Mouse (Mus musculus) cerebral cortex, adult 2 months (tissue): ENCODE data around the gene BC005624.

ENCODE experiments used
- WGBS: fragments of 180-500 bp; shearing (Covaris S2); methylation state at CpG from one replicate; pipeline ENCODE4 v1.1.7; 2018; 5-methylcytosine and 5-hydroxymethylcytosine counted together

Gene BC005624

GRCm38 (mm10) chr2:30967352-30968327 is 14.4 kb downstream of the BC005624 start, which contains the start of gene Tor1a:
Gene Tor1a, minus strand, starts transcription at chr2:30967933.
- WGBS: 2% methylated on average over 52 of the region's 59 CpGs

DNA sequence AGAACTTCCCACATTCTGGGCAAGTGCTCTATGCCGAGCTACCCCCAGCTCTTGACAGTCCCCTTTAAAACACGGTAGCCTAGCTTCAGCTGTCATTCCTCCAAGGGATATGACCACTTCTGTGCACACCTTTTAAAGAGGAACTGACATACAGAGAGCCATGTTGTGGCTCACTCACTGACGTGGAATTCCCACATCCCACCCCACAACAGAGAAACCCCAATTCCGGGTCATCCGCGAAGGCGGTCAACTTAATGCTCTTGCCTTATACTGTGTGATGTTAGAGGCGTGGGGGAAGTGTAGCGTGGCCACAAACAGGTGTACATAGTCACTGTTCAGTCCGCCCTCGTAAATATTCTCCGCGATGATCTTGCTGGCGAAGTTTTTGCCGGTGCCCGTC is 15.2 kb downstream of the BC005624 start:
- 10% methylated on average over 16 of the region's 16 CpGs for WGBS

GRCm38 (mm10) chr2:30965627-30966026 is 16.4 kb downstream of the BC005624 start:
- WGBS: 83% methylated on average over 8 of the region's 8 CpGs

DNA sequence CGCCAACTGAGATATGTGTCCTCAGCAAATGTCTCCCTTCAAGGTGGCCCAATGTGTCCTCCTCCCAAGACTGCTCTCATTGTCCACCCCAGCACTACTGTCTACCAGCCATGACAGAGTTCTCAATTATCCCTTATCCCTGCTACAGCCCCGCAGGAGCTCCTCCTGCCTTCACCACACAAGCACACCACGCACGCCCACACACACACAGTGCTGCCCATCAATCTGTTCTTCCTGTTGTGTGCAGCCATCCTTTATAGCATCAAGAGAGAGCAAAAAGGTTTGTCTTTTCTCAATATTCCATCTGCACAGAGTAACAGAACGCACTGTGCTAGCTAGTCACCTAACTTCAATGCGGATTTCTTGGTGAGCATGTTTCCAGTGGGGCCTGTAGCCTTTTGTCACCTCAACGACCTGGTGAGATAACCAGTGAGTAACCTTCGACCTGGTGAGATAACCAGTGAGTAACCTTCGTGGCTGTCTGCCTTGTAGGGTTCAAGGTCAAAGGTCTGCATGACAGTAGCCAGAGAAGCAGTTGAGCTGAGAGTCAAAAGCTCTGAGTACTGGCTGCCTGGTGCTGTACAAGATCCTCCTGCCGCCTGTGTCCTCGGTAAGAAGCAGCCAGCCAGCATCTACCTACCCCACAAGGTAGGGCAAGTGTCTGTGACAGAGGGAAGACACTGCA is 19.3 kb downstream of the BC005624 start:
- 76% methylated on average over 11 of the region's 11 CpGs for WGBS

DNA sequence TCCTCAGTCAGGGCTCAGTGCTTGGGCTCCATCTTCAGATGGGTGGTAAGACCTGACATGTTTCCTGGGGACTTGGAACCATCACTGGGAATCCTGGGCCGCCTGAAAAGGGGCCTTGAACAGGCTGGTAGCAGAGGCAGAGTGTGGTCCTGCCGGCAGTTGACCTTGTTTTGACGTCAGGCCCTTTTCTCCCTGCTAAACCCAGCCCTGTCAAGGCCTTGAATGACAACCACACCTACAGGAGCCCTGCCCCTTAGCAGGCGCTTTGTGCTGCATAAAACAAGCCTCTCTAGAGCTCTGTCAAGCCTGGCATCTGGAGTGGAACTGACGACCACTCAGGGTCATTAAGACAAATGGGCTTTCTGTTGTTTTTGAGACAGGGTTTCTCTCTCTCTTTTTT is 22.1 kb downstream of the BC005624 start:
- 42% methylated on average over 5 of the region's 5 CpGs for WGBS

- WGBS: 86% methylated on average over 14 of the region's 14 CpGs
Observed at GRCm38 (mm10) chr2:30958726-30959125, 23.3 kb downstream of the BC005624 start.

DNA sequence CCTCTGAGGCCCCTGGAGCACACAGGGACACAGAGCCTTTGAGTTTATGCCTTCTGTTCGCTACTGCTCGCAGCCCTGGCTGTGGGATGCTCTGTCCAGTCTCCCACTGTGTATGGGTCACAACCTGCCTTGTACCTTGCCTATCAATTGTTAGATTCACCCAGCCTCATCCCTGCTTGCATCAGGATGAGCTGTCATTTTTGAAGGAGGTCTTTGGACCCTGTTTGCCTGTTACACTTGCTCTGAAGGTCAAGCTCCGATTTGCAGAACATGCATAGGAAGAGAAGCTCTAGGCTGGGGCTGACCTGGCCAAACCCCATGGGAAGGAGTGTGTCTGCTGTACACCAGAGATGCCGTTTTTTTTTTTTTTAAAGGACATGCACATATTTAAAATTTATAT is 24.5 kb downstream of the BC005624 start:
- WGBS: 77% methylated on average over 4 of the region's 4 CpGs

DNA sequence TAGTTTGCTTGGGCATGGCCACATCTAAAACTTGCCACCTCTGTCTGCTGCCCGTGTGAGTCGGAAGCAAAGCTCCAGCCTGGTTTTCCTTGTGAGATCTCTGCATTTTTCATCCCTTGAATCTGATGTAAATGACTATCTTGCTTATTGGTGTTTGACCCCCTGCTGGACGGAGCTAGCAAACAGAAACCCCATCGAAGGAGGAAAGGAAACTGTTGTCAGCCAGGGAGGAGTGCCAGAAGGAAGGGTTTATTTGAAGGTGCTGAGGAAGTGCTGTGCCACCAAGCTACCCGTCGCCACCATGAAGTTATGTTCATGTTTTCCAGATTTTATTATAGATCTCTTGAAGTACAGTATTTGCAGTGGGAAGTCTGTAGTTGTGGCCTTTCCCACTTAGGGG is 27.2 kb downstream of the BC005624 start:
- WGBS: 31% methylated on average over 6 of the region's 6 CpGs

GRCm38 (mm10) chr2:30952824-30953490 is 29.0 kb downstream of the BC005624 start, which contains the start of gene Tor1b:
Gene Tor1b, plus strand, starts transcription at chr2:30952959.
- WGBS: under 1% methylated on average over 60 of the region's 60 CpGs

- WGBS: 25% methylated on average over 5 of the region's 5 CpGs
Observed at GRCm38 (mm10) chr2:30952457-30952823, 29.6 kb downstream of the BC005624 start.

DNA sequence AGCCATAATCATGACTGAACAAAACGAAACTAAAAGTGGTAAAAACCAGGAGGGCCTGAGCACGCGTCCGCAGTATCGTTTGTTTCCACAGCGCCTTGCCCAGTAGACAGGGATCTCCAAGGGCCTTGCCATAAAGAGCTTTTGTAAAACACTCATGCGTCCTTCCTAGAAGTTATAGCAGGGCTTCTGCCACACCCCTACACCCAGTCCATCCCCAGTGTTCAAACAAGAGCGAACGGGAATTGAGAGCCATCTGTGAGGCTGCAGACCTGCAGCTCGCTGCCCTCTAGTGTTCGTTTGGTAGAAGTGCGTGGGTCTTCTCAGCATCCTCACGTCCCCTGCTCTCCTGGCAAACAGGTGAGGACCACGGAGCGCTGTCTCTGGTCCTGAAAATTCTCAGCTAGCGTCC is 39.4 kb downstream of the BC005624 start:
- 10% methylated on average over 16 of the region's 16 CpGs for WGBS

DNA sequence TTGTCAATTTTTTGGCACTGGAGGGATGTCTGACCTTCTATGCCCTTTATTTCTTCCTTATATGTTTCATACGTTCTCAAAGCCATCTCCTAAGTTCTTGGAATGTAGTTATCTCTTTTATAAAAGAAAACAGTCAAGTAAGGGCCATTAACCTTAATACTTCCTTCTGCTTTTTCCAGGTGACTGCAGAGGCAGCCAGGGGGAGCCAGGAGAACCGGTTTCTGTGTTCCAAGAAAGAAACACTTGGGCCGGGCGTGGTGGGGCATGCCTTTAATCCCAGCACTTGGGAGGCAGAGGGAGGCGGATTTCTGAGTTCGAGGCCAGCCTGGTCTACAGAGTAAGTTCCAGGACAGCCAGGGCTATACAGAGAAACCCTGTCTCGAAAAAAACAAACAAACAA is 39.9 kb downstream of the BC005624 start:
- 47% methylated on average over 7 of the region's 7 CpGs for WGBS

DNA sequence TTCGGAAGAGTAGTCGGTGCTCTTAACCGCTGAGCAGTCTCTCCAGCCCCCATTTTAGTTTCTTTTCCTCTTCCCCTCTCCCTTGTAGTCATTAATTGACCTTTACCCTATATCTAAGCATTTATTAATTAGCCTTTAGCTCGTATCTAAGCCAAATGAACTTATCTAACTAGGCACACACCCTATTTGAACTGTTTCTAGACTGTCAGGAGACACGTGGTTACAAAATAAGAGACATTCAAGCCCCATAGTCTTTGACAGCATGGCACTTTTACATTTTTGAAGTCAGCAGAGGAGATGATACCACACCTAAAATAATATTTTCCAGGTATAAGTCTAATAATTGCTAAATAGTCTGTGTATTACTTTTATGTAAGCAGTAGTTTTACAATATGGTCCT is 40.4 kb downstream of the BC005624 start:
- 92% methylated on average over 5 of the region's 5 CpGs for WGBS

- WGBS: 63% methylated on average over 4 of the region's 4 CpGs
Observed at GRCm38 (mm10) chr2:30938574-30938991, 43.4 kb downstream of the BC005624 start.

GRCm38 (mm10) chr2:30937731-30938130 is 44.3 kb downstream of the BC005624 start:
- WGBS: 66% methylated on average over 8 of the region's 8 CpGs

GRCm38 (mm10) chr2:30936808-30937207 is 45.2 kb downstream of the BC005624 start:
- 78% methylated on average over 3 of the region's 3 CpGs for WGBS

DNA sequence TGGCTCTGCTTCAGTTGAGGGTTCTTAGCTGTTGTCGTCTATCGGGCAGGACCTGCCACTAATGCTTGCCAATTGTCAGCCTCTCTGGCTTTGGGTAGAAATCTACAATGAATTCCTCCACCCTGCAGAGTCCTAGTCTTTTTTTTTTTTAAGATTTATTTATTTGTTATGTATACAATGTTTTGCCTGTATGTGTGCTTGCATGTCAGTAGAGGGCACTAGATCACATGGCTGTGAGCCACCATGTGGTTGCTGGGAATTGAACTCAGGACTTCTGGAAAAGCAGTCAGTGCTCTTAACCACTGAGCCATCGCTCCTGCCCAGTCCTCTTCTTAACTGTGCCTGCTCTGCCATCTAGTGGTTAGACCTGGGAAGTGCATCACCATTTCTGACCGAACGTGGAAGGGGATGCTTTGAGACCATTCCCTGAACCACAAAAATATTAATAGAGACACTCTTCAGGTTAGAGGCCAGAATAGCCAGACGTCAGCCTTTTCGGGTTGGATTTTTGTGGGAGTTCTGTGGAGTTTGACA is 48.0 kb downstream of the BC005624 start:
- 21% methylated on average over 7 of the region's 7 CpGs for WGBS

DNA sequence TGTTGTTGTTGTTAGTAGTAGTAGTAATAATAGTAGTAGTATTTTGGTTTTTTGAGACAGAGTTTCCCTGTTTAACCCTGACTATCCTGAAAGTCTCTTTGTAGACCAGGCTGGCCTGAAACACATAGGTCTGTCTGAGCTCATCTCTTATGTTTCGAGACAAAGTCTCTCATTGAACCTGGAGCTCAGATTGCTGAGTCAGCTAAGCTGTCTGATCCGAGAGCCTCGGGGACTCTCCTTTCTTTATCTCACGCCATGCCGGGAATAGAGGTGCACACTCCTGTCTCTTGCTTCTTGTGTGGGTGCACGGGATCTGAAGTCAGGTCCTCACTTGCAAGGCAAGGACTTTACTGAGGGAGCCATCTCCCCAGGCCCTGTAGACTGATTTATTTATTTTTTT is 49.0 kb downstream of the BC005624 start:
- WGBS: 75% methylated on average over 6 of the region's 6 CpGs

DNA sequence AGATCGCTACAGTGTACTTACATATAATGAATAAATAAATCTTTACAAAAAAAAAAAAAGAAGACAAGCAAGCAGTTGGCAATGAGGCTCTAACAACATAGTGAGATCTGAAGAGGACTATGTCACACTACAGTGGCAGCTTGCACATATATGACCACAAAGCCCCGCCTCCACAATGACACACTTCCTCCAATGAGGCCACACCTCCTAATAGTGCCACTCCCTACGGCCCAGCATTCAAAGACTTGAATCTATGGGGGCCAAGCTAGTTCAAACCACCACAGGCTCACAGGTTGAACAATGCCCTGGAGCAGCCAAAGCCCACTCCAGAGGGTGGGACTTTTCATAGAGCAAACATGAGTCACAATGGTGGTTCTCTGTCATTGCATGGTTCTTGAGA is 50.1 kb downstream of the BC005624 start:
- WGBS: 92% methylated on average over 3 of the region's 3 CpGs

DNA sequence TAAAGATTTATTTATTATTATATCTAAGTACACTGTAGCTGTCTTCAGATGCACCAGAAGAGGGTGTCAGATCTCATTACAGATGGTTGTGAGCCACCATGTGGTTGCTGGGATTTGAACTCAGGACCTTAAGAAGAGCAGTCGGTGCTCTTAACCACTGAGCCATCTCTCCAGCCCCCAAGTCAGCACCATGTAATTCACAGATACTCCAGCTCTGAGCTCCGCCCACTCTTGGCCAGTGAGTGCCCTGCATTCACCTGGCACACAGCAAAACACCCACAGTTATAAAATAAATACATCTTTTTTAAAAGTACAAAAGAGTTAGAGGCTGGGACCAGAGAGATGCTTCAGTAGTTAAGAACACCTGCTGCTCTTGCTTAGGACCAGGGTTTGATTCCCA is 51.2 kb downstream of the BC005624 start:
- 93% methylated on average over 2 of the region's 2 CpGs for WGBS

GRCm38 (mm10) chr2:30929483-30930045 is 52.4 kb downstream of the BC005624 start, which contains the start of gene Ptges:
Gene Ptges, minus strand, starts transcription at chr2:30929863.
- WGBS: 1% methylated on average over 23 of the region's 23 CpGs
